Mouse (Mus musculus): ENCODE measurements at regions not wholly inside any gene's neighbourhood (a gene's known extent, or its start where the extent isn't known, plus 50 kb on each side); places are given as distances from the start of the nearest gene placed in this dataset.
A peak's percentile ranks its signal among the peaks of the same experiment; 100 is the strongest.
"Not testable (repeated sequence)": the region's sequence is repeated elsewhere in the genome, so short reads cannot be mapped to it uniquely, and the experiment has no call there.

DNA sequence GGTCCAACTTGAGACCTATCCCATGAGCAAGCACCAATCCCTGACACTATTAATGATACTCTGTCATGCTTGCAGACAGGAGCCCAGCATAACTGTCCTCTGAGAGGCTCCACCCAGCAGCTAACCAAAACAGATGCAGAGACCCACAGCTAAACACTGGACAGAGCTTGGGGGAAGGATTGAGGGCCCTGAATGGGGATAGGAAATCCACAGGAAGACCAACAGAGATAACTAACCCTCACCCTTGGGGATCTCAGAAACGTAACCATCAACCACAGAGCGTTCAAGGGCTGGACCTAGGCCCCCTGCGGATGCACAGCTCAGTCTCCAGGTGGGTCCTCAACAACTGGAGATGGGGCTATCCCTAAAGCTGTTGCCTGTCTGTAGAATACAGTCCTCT lies 93.7 kb downstream of the Cd24a start:
- DNase-seq (ENCODE audit: low spot score), result no peak

DNA sequence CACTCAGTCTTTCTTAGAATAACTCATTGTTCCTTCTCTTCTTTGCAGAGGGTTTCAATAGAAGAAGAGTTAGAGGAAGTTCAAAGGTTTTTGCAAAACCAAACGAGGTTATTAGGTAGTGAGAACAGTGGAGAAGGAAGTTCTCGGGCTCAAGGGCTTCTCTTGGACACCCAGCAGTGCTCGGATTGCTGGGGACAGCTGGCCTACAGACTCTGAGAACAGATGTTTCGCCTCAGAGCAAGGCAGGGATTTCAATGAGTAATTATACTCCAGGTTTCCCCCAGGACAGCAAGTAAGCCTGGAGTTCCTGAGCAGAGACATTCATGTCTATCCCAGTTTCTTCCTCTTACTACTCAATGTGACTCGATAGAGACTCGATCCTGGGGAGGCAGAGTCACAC lies 94.4 kb downstream of the Cd24a start:
- DNase-seq (ENCODE audit: low spot score), result no peak

DNA sequence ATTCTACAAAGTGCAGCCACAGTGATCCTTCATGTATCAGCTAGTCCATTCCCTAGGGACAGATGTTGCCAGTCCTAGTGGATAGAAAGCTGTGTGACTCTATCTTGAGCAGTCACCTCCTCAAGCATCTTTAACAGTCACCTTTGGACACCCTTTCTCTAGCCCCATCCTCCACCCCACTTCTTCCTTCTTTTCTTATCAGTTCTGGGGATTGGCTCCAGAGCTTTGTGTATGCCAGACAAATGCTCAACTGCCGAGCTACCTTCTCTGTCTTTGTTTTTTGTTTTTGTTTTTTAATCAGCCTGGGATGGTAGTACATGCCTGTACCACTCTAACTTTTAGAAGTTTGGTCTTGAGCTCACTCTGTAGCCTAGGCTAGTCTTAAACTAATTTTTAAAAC lies 96.7 kb downstream of the Cd24a start:
- DNase-seq (ENCODE audit: low spot score), result no peak

DNA sequence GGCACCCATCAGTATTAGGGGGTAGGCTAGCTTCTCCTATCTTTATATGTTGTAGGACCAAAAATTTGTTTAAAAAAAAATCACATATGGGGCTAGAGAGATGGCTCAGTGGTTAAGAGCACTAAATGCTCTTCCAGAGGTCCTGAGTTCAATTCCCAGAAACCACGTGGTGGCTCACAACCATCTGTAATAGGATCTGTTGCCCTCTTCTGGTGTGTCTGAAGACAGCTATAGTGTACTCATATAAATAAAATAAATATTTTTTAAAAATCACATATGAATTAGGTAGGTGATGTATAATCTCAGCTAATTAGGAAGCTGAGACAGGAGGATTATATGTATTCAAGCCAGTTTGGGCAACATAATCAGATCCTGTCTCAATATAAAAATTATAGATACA lies 97.4 kb downstream of the Cd24a start:
- DNase-seq (ENCODE audit: low spot score), result not testable (repeated sequence)

DNA sequence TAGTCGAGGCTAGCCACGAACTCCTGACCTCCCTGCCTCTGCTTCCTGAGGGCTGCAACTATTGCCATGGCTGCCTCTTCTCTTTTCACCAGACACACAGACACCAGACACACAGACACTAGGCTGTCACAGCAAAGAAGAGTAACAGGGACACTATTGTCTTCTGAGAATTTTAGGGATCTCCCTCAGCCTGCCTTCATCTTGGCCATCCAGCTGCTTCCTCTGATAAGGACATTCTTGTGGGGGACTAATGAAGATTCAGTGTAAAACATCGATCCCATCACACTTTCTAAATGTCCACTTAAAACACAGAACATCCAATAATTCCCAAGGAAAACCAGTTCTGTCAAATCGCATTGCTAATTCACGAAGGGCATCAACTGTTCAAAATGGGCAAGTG lies 98.2 kb downstream of the Cd24a start:
- no peak for DNase-seq (ENCODE audit: low spot score)

DNA sequence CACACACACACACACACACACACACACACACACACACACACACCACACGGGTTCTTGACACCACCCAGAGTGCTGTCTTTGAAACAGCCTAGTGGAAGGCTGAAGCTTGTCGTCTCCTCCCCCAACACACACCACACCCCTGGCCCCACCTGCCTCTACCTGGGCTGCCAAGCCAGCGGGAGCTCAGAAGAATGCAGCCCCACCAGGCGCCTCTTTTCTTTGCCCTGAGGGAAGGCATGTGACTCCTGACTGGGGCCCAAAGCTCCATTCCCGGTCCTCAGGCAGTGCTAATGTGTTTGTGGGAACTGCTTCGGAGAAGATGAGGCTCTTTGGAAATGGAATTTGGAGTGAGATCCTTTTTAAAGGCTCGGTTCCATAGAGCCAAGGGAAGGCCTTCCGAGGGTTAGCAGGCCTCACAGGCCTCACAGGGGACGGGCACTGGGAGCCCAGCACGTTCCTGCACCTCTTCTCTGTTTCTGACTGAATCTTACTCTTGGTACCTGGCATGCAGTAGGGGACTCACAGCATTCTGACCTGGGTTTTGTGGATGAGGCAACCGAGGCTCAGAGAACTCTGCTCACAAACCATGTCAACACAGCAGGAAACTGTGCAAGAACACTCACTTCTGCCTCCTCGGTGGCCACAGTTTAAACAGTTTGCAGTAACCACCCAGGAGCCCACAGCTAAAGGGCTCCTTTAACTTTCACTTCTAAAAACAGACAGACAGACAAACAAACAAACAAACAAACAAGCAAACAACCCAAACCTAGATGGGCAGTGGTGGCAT lies 106.4 kb downstream of the Cd24a start:
- no peak for DNase-seq (ENCODE audit: low spot score)

DNA sequence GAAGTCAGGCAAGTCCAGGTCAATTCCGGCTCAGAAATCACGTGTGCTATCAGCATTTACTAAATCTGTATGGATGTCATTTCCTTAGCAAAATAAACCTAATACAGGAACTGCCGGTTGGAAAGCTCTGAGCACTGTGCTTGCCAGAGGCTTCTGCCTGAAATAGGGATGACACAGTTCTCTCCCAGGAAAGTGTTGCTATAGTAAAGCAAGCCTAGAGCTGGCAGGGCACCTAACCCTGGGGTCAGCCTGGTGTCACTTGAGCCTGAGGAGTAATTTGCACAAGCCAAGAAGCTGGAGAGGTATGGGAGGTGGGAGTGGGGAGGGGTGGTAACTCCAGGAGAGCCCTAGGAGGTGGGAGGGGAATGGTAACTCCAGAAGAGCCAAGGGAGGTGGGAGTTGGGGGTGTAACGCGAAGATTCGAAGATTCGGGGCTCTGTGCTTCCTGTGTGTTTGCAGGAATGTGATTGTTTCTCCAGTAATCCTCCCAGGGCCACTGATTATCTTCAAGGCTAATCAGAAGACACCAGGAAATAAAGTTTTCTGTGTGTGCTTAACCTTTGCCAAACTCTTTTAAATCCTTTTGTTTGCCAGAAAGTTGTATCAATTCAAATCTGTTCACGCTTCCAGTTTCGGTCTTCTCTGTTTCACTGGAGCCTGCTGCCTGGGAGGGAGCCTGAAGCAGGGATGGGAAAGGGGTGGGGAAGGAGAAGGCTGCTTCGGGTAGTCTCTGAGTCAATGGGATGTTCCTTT lies 111.3 kb downstream of the Cd24a start:
- peak; percentile 26 for DNase-seq (ENCODE audit: low spot score)

DNA sequence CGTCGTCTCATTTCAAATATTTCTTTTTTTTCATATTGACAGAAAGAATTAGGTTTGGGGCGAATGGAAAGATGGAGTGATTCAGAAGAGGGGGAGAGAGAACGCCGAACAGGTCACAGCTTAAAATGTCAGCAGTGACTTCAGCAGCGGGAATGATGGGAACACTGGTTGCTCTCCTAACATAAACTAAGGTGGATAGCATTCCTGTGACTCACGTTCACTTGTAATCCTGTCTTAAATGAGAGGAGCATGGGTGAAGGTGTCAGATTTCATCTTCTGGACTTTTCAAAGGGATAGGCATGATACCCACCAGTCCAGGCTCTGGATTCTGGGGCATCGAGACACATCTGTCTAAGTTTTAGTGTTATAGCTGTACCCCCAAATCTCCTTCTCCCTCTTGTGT lies 111.8 kb downstream of the Cd24a start:
- no peak for DNase-seq (ENCODE audit: low spot score)

DNA sequence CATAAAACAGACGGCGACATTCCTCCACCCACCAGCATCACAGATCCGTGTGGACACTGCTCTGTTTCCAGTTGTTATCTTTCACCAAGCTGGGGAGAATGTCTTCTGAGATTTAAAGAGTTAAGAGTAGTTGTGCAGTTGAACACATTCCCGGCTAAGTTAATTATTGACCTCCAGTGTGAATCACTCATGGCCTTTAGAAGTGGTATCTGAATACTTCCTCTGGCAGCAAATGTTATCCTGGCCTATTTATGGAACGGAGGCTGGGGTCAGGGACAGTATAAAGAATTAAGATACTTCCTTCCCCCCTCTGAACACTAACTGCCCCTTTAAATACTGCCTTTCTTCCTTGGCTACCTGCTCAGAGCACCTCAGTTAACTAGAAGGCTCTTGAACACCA lies 115.9 kb downstream of the Cd24a start:
- peak; percentile 57 for DNase-seq (ENCODE audit: low spot score)

DNA sequence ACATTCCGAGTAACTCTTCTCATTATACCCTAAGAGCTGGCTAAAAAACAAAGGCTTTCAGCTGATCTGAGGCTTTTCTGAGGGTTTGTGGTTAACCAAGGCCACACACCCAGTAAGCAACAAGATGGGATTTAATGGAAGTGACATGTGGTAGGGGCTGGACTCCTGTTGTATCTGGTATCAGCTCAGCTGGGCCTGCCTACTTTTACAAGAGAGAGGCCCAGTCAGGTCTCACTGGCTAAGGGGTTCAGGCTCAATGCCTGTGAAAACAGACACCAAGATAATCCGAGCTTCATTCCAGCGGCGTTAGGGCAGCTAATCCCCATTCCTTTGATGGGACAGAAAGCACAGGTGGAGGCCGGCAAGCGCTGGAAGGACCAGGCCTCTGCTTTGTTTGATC lies 116.4 kb downstream of the Cd24a start:
- peak; percentile 30 for DNase-seq (ENCODE audit: low spot score)

DNA sequence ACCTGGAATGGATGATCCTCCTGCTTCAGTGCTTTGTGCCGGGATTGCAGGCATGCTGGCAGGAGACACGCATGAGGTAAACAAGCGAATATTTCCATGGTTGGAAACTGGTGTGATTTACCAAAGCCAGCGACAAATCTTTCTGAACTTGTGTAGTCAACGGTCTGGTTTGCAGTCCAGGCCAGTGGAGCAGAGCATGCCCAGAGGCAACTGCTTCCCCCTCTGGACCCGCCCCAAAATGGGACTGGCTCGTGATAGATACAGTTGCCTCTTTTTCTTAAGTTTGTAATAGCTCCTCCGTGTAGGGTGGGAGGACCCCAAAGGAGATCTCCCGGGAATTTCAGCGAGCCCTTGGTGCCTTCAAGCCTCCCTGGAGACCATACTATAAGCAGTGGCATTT lies 117.4 kb downstream of the Cd24a start:
- DNase-seq (ENCODE audit: low spot score), result no peak

DNA sequence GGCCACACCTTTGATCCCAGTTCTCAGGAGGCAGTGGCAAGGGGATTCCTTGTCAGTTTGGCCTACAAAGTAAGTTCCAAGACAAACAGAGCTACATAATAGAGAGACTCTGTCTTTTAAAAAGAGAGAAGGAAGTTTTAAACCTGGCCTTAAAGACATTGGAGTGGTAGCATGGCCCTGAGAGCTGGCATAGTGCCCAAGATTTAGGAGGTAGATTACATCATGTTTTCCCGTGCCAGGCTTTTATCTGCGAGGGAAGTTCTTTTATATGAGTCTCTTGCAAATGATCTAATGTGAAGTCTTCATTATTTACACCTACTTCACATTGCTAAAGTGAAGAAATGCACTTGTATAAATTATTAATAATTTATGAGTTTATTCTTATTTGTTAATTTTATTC lies 119.8 kb downstream of the Cd24a start:
- DNase-seq (ENCODE audit: low spot score), result no peak

DNA sequence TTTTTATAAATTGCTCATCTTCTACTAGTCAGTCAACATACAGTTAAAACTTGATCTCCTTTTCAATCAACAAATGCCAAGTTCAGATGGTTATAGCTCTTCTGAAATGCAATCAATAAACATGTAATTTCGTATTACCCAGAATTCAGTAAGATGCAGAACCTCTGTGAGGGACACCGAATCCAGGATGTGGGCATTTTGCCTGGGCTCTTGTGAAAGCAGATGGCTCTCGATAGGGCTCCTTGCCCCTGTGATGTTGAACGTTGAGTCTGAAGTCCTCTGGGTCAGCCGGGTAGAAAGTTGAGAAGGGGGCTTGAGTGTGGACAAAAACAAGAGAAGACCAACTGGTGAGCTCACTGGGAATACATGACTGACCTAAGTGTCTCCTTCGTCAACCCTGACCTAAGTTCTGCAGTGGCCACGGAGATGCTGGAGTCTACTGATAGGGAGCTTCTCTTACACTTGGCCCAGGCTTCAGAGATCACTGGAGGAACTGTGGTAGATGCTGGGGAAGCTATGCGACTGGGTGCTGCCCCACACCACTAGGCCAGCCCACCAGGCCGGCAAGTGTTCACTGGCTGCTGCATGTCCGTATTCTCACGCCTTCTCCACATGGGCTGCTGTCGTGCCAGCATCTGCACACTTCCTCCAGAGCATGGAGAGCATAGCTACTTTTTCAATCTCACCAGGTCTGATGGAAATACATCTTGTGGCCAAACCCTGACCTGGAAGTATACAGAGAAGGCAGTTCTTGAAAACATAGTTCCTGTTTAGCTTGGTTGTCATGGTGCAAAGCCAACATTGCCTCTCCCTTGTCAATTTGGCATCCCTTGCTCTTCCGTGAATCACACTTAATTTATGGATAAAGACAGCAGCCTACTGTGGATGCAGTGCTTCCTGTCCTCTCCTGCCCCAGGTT lies 122.5 kb downstream of the Cd24a start:
- no peak for DNase-seq (ENCODE audit: low spot score)

DNA sequence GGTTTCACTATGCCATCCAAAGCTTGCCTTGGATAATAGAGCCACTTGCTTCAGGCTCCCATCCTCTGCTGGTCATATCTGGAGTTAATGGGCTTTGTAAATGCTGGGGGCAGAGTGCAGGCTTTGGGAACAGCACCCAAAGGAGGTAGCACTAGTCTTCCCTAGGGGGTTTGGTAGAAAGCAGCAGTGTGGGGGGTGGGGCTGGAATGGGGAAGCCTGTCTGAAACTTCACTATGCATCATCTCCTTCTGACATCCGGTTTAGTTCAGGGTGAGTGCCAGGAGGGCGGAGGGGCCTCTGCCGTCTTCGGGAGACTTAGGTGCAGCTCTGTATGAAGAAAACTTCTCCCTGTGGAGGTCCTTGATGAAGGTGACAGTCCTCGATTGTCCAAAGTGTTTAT lies 124.8 kb downstream of the Cd24a start:
- no peak for DNase-seq (ENCODE audit: low spot score)

DNA sequence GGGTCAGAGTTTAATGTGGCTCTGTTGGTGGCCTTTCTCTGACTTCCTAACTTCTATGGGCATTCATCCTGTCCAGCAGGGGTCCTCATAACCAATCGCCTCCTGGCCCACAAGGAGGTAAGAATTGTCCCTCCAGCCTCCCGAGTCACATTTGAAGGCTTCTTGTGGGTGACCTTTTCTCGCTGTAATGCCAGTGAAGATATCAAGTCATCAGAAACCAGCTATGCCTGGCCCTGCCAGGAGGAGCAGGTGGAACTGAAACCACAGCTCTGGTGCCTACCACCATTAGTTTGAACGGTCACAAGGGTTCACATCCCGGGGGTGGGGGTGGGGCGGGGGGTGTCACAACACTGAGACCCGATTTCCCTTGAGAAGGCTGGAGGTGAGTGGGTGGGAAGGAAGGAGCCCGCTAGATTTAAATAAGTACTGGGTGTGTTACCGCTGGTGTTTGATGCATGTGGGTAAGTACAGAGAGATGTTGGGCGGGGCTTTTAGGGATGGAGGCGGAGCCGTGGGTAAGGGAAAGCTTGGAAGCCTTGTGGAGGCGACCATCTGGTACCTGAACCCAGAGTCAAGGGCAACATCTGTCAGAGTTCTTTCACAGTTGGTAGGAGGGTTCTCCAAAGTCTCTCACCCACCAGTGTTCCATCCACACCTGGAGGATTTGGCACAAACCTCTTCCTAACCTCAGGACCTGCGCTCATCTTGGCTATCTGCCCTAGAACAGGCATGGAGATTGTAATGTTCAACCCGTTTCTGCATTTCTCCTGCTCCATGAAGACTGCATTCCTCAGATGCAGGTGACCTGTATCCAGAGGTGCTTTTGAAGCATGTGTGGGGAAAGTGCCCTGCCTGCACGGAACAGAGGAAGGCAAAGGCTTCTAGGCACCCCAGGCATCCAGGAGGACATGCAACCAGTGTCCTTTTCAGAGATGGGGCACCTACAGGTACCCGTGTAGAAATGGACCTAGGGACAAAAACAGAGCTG lies 128.2 kb downstream of the Cd24a start:
- DNase-seq (ENCODE audit: low spot score), result no peak

DNA sequence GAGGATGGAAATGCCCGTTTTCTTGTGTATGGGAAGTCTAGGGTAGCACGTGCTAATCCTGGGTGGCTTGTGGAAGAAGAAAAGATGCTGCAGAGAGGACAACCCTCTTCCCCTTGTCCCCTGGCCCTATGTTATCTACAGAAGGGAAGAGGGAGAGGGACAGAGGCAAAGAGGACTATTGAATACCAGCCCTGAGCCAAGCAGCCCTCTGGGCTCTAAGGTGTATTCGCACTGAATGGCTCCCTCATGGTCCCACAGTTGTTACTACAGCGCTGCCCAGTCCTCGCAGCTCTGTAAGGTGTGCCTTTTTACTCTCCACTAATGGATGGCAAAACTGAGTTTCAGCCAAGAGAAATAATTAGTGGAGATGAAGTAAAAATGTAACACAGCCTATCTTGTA lies 128.9 kb downstream of the Cd24a start:
- no peak for DNase-seq (ENCODE audit: low spot score)

DNA sequence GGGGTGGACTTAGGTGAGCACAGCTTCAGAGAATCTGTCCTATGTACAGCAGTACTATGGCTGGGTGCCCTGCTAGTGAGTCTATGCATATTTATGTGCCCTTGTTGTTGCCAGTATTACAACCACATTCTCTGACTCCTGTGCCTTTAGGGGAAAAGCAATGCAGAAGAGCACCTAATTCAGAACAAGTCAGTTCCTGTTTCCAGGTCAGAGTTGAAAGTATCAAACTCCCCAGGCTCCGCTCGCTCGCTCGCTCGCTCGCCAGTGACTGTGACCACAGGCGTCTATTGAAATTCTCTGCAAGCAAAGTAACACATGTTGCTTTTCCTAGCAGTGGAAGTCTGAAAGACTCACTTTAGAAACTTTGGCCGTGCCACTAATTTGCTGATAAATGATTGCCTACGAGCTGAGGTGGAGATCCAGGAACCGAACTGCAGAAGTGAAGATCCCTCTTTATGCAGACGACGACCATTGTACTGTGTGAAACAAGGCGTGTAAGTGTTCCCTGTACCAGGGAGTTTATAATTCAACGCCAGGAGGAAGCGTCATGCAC lies 129.8 kb downstream of the Cd24a start:
- DNase-seq (ENCODE audit: low spot score), result no peak

DNA sequence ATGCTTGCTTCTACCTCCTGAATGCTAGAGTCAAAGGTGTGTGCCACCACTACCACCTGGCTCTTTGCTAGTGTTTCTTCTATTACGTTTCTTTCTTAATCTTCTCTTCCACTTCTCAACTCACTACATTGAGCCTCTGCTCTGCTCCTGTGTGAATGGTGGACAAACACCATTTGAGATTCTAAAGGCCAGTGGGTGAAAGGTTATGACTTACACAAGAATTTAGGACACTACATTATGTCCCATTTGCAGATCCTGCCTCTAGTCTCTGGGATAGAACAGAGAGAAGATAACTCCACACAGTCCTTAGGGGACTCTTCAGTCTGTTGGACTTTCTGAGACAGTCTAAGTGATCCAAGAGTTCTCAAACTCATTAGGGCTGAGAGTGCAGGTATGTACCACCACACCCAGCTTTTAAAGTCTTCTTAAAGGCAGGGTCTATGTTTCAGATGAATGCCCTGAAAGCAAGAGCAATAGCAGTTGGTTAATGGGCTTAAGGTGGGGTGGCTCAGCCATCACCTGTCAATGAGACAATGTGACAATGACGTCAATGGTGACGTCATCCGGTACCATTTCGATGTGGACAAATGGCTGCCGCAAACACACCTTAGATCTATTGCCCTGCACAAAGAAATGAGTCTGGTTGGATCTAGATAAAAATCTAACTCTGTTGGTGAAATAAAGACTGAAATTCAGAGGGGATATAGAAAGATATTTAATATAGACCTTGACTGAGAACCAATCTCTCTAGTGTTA lies 131.4 kb downstream of the Cd24a start:
- no peak for DNase-seq (ENCODE audit: low spot score)

DNA sequence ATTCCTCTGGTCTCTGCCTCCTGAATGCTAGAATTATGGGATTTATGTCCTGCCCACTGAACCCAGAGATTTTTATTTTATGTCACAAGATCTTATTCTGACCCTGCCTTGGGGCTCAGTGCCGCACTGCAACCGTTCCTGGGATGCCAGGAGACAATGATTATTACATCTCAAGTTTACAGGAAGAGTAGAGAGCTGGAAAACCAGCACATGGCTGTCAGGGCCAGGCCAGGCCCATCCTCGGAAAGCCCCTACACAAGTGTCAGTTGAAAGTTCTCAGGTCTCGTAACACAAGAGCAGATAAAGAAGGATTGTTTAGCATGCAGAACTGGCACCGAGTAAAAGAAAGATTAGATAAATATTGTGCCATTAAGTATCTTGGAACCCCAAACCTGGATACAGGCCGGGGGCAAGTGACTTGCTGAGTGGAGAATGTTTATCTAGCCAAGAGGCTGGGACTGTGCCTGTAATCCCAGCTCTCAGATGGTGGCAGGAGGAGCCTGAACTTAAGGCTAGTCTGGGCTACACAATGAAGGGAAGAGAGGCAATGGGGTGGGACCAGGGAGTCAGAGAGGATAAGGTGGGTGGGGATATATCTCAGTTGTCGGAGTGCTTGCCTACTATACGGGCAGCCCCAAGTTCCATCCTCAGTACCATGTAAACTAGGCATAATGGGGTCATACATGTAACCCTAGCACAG lies 132.3 kb downstream of the Cd24a start:
- DNase-seq (ENCODE audit: low spot score), result no peak

DNA sequence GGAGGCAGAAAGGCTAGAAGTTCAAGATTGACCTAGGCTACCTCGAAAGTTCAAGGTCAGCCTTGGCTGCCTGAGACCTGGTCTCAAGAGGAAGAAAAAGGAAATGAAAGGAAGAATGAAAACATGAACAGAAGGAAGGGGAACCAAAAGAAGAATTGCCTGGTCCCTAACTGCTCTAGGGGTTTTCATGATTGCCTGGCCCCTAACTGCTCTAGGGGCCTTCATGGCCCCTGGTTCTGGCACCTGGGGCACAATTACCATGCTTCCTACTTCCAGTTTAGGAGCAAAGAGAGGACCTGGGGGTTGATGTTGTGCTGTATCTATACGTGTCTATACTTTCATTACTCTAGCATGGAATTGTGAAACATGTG lies 132.8 kb downstream of the Cd24a start:
- DNase-seq (ENCODE audit: low spot score), result no peak
